Mouse (Mus musculus) c-Kit-positive CD71-negative TER-119-negative erythroid progenitor cells, embryonic 14.5 days (primary cell): ENCODE data around the gene Clcn6.

Experiments
- DNase-seq: peaks from one replicate; pipeline ENCODE4 v3.0.0-alpha.2; 2013; ENCODE audit warnings: low read depth

Gene Clcn6

GRCm38 (mm10) chr4:147985205-147986132 is 53.2 kb downstream of the Clcn6 start, which contains the start of gene Nppb:
TSS of gene Nppb (plus strand) at chr4:147985788.
- peak; percentile 44 for DNase-seq

- no peak for DNase-seq
Measured at GRCm38 (mm10) chr4:147979441-147979860, 59.2 kb downstream of the Clcn6 start.

GRCm38 (mm10) chr4:147978391-147978790 is 60.2 kb downstream of the Clcn6 start:
- no peak for DNase-seq

GRCm38 (mm10) chr4:147977726-147978125 is 60.9 kb downstream of the Clcn6 start:
- no peak for DNase-seq

GRCm38 (mm10) chr4:147976237-147976636 is 62.4 kb downstream of the Clcn6 start:
- no peak for DNase-seq

GRCm38 (mm10) chr4:147969337-147969736 is 69.3 kb downstream of the Clcn6 start:
- DNase-seq = no peak

- no peak for DNase-seq
Measured at GRCm38 (mm10) chr4:147968816-147969215, 69.8 kb downstream of the Clcn6 start.

GRCm38 (mm10) chr4:147965712-147966111 is 72.9 kb downstream of the Clcn6 start:
- DNase-seq = no peak

GRCm38 (mm10) chr4:147963623-147964022 is 75.0 kb downstream of the Clcn6 start:
- DNase-seq = no peak

- no peak for DNase-seq
Measured at GRCm38 (mm10) chr4:147962781-147963180, 75.8 kb downstream of the Clcn6 start.

- peak; percentile 89 for DNase-seq
Measured at GRCm38 (mm10) chr4:147959881-147960831, 78.5 kb downstream of the Clcn6 start.

- DNase-seq = peak; percentile 46
Measured at GRCm38 (mm10) chr4:147957141-147957540, 81.5 kb downstream of the Clcn6 start.
